Mouse (Mus musculus) brown adipose tissue, adult 24 weeks (tissue): ENCODE results near the gene Eri2. TPM values are rescaled to one million over a fixed set of nuclear protein-coding genes. Genes with fewer than 3 reads are reported as not detected.
A peak's percentile ranks its signal among the peaks of the same experiment; 100 is the strongest.
"Not testable (repeated sequence)": the region's sequence is repeated elsewhere in the genome, so short reads cannot be mapped to it uniquely, and the experiment has no call there.

Experiments used
- H3K27ac ChIP-seq: fragments of 200-500 bp; replicated peaks from 2 replicates; pipeline ENCODE4 v1.5.1; 2012; ENCODE audit warnings: low read depth, mild to moderate bottlenecking, low read length
- H3K4me1 ChIP-seq: fragments of 200-500 bp; 2 replicates; pipeline ENCODE4 v1.6.1; 2012; ENCODE audit warnings: low read length, mixed read lengths; ENCODE audit not compliant: control insufficient read depth, insufficient read depth, insufficient read length
- H3K4me3 ChIP-seq: fragments of 200-500 bp; 2 replicates; pipeline ENCODE4 v1.5.1; 2012; ENCODE audit warnings: low read depth, mild to moderate bottlenecking, low read length, moderate library complexity; ENCODE audit not compliant: insufficient read depth
- polyA plus RNA-seq: library from polyadenylated mRNA; stranded (reverse); fragments of >200 nt; gene quantifications from 2 replicates; pipeline ENCODE4 v1.2.4, GENCODE M21; 2012; ENCODE audit not compliant: missing spikeins, insufficient read depth, insufficient read length

Eri2 gene
- polyA plus RNA-seq, 1 experiment = 3.3 TPM

DNA sequence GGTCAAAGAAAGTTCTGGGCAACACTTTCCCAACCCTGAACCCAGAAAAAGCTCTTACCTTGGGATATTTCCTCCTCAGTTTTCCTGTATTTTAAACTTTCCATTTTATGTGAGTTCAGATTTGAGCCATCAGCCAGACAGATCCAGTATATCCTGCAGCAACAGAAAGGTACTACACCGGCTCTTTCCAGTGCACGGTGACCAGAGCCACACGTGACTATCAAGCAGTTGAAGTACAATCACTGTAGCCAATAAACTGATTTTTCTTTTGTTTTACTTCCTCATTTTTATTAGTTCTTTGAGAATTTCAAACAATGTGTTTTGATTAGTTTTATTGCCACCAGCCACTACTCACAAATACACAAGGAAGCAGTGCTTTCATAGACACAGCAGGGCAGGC, 29.5 kb downstream of the Eri2 start:
- no peak overlapping the region for H3K4me3 ChIP-seq
- H3K4me1 ChIP-seq = no peaks in the 10 kb centered on the region
- no peak overlapping the region for H3K27ac ChIP-seq

DNA sequence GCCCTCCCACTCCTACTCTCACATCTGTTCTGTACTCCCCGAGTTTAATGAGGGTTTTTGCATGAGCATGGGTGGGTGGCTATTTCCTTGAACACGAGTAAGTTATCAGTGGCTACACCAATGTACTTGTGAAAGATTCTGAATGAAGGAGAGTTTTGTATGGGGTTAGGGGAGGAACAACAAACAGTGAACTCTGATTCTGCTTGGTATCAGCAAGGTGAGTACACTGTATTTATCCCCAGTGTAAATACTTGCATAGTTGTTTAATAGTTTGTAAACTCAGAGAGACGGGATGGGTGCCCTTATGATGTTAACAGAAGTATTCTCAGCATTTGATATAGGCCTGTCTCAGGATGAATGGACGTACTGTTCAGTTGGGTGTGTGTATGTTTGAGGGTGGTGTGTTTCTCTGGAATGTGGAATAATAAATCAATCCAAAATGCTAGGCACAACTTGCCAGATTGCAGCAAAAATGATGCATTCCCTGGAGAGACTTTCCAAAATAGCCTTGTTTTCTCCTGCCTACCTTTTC, 31.6 kb downstream of the Eri2 start:
- Histone ChIP-seq H3K4me1 (no peaks in the 10 kb centered on the region), H3K4me3 (no peak overlapping the region), H3K27ac (no peak overlapping the region)

DNA sequence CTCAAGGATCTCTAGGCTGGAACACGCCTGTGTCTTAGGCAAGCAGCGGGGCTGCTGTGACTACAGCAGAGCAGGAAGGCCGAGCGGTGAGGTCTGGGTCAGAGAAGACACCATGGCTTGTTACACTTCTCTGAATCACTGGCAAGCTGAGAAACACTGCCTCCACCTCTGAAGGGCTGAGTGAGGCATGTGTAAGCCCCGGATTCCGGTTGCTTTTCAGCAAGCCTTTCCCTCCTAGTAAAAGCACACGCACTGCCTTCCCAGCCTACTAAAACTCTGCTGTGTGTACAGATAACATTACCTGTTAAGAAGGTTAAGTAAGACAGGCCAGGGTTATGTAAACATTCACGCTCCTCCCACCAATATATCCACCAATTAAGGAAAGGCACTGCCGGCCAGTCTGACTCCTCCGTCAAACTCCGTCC, 33.3 kb downstream of the Eri2 start, which contains the start of gene Acsm3:
Gene Acsm3 (plus strand): TSS at position 397 of the 425 bp plus-strand sequence.
- H3K4me1 ChIP-seq = no peaks in the 10 kb centered on the region
- H3K27ac ChIP-seq = no peak within 1 kb of the TSS
- no peak within 1 kb of the TSS for H3K4me3 ChIP-seq

DNA sequence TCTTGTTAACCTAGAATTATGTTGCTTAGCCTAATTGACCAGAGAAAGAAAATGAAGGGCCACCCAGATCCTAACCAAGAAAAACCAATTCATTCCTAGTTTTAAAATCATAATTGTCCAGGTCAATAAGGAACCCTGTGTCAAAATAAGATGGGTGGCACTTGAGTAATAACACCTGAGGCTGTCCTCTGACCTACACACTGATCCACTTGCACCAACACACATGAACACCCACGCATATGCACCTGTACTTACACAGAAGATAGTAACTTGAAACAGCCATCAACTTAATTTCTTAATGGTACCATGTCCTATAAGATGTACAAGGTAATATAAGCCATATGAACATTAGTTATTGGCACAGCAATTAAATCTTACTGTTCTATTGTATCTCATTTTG, 40.2 kb downstream of the Eri2 start:
- no peak overlapping the region for H3K27ac ChIP-seq

DNA sequence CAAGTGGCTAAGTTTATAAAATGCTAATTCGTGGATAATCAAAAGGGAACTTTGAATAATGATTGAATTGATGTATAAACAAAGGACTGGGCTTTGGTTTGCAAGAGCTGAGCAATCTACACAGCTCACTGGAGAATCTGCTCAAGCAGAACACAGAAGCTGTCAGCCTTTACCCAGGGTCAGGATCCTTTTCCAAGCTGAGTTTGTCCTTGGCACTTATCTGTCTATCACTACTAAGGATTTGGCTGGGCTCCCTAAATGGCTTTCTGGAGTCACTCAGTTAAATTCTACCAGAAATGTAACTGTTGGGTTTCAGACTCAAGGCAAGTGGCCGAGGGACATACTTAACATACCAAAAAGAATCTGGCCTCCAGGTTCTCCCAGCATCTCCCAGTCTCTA, 43.9 kb downstream of the Eri2 start:
- peak overlapping the region; percentile 16; the same call in 1 of the 2 replicates for H3K27ac ChIP-seq
- no peak overlapping the region for H3K4me3 ChIP-seq
- peaks cover 2% of the 10 kb centered on the region; the same call in 1 of the 2 replicates for H3K4me1 ChIP-seq

More for the DNA sequence above, 40.2 kb downstream of the Eri2 start:
- no peak overlapping the region for H3K4me3 ChIP-seq
- peaks cover 2% of the 10 kb centered on the region; the same call in 1 of the 2 replicates for H3K4me1 ChIP-seq

DNA sequence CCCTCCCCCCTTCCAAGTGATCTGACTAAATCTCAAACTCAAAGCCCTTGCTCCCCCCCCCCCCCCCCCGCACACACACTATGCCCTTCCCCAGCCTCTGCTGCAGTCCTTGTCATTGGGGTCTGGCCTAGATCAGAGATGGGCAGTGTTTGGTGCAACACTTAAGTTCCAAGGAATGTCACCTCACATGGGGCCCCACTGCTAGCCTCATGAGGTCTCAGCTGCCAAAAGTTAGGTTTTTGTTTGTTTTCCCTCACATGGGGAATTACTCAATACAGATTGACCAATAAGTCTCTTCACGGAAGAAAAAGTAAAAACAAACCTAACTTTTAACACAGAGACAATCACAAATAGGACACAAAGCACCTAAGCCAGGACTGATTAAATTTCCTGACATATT, 45.1 kb downstream of the Eri2 start:
- Histone ChIP-seq H3K4me3 (no peak overlapping the region), H3K4me1 (peaks cover 2% of the 10 kb centered on the region; the same call in 1 of the 2 replicates), H3K27ac (no peak overlapping the region)

DNA sequence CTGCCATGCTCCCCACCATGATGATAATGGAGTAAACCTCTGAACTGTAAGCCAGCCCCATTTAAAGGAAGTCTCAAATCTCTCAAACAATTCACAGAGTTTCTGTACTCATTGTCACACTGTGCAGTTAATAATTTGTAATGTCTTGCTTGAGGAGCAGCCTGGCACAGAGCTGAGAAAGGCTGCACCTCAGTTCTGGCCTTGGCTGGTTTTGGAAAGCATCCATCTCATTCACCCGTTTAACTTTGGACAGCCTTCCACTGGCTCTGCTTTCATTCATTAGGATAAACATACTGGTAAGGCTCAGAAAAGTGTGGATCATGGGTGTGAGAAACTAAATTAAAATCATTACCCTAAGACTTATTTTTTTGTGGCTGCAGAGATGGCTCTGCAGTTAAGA, 48.0 kb downstream of the Eri2 start:
- no peak overlapping the region for H3K4me3 ChIP-seq
- peaks cover 2% of the 10 kb centered on the region; the same call in 1 of the 2 replicates for H3K4me1 ChIP-seq
- no peak overlapping the region; the same call in 1 of the 2 replicates for H3K27ac ChIP-seq

DNA sequence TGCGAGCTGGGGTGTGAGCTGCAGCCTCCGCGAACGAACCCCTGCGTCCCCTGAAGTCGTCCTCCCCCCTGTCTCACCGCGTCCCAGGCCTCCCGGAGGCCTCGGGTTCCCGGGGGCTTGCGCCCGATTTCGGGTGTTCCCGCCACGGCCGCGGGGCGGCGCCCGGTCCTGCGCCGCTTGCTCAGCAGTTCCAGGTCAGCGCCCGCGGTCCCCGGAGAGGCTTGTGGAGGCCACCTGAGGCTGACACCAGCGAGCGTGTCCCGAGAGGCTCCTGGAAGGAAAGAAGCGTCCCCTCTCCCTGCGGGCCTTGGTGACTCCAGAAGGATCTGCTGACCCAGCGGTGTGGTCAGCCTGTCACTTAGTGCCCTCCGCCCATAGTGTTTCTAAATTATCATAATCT, 49.5 kb downstream of the Eri2 start:
- H3K4me3 ChIP-seq = peak overlapping the region; percentile 23; the same call in 1 of the 2 replicates
- H3K4me1 ChIP-seq = peaks cover 2% of the 10 kb centered on the region; the same call in 1 of the 2 replicates
- no peak overlapping the region for H3K27ac ChIP-seq

DNA sequence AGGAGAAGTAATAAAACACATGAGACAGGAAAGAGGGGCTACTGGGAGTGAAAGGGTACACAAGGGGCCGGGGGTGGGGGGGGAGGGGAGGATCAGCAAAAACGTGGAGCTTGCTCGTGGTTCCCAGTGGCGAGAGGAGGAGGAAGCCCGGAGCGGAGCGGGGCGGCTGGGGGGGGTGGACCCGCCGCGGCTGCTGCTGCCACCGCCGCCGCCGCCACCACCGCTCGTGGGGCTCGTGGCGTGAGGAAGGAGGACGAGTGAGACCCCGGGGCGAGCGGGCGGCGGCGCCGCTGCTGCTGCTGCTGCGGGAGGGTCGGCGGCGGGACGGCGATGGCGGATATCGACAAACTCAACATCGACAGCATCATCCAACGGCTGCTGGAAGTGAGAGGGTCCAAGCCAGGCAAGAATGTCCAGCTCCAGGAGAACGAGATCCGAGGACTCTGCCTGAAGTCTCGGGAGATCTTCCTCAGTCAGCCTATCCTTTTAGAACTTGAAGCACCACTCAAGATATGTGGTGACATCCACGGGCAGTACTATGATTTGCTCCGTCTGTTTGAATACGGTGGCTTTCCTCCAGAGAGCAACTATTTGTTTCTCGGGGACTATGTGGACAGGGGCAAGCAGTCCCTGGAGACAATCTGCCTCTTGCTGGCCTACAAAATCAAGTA, 53.9 kb downstream of the Eri2 start:
- not testable (repeated sequence) for H3K27ac ChIP-seq, H3K4me3 ChIP-seq, H3K4me1 ChIP-seq

DNA sequence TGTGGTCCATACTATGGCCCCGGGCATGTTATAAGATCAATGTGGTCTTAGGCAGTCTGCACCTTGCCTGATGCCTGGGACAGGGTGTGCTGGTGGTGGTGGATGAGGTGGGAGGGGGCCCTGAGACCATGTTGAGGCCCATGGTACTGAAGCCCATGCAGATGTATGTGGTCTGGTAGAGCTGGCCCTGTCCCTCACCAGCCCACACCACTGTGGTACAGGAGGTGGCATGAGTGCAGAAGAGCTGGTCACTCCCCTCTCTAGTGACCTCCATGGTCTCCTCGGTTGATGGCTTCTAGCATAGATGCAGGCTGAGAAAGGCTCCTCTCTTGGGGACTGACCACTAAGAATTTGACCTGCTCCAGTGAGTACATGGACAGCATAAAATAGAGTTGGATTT, 55.0 kb downstream of the Eri2 start:
- peaks cover 4% of the 10 kb centered on the region; the same call in 1 of the 2 replicates for H3K4me1 ChIP-seq

DNA sequence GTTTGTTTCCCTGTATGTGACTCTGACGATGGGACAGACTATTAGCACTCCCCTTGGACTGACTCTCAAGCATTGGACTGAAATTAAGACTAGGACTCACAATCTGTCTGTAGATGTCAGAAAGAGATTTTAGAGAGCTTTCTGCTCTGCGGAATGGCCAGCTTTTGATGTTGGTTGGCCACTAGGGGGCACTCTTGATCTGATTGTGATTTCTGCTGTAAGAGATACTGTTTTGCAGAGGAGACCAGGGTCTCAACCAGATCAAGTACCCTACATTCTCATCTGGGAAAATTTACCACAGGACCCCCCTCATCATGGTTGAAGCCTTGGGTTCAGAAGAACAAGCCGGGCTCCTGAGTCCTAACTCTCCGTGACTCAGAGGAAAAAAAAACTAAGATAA, 62.6 kb downstream of the Eri2 start:
- H3K27ac ChIP-seq, H3K4me3 ChIP-seq, H3K4me1 ChIP-seq: not testable (repeated sequence)

More for the DNA sequence above, 55.0 kb downstream of the Eri2 start:
- Histone ChIP-seq H3K27ac (no peak overlapping the region), H3K4me3 (no peak overlapping the region)

DNA sequence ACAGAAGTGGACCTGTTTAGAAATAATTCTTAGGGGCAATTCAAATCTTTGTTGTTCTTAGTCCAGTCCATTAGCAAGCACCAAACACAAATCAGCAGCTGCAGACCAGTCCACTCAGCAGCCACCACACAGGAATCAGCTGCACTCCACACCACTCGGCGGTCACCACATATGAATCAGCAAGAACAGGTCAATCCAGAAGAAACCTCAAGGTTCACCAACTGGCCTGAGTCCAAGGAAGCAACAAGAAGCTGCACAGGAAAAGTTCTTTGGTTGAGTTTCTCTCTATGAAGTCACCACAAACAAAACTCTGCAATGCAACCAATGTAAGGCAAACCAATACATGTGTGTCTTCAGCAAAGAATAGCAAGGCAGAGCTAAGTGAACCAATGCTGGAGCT, 66.2 kb downstream of the Eri2 start:
- no peak overlapping the region for H3K4me3 ChIP-seq
- H3K4me1 ChIP-seq = no peaks in the 10 kb centered on the region
- no peak overlapping the region for H3K27ac ChIP-seq

DNA sequence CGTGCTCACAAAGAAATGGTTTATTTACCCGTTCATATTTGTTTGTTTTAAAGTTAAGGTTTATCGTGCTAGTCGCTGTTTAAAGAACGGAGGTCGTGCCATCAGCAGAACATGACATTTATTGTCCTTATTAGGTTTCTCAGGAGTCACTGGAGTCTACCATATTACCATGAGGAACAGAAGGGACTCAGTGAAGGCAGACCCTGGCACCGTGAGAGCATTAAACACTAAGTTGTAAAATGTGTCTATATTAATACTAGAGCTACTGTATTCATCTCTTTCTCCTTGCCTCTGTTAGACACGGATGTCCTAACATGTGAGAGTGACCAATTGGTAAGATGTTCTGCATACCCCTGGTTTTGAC, 72.9 kb downstream of the Eri2 start:
- Histone ChIP-seq H3K4me3 (peak overlapping the region; percentile 92), H3K27ac (peak overlapping the region; percentile 44)

DNA sequence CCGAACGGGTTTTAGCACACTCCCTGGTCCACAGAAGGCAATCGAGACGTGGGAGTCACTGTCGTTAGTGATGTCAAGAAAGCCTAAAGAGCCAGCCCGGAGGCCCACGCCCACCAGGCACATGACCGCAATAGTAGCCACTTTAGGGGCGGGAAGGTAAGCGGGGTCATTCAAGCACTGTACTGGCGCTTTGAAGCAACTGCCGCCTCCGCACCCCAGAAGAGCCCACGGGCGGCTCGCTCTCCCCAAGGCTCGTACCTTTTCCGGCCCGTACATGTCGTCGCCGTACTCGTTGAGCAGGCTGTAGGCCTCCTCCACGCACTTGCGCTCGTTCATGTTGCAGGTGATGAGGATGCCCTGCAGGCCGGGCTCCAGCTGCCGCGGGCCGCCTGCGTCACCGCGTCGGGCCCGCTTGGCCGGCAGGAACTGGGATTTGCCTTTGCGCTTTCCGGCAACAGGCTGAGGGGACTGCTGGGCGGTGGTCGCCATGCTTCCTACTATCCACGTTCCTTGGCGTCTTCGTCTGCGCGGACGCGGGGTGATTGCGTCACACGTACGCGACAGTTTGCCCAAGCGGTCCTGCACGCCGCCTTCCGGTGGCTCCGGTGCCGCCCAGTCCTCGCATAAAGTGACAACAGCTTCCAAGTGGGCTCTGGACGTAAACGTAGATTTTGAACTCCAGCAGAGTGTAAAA, 73.5 kb downstream of the Eri2 start, which contains the start of gene Thumpd1:
Gene Thumpd1 (minus strand): TSS at position 546 of the 694 bp plus-strand sequence.
- Histone ChIP-seq H3K4me3 (peak within 1 kb of the TSS; percentile 92), H3K27ac (peak within 1 kb of the TSS; percentile 44), H3K4me1 (peaks cover 2% of the 10 kb centered on the region)

More for the DNA sequence above, 72.9 kb downstream of the Eri2 start:
- H3K4me1 ChIP-seq = peaks cover 2% of the 10 kb centered on the region
